Mouse (Mus musculus) CH12F3 (cell line): ENCODE data around the gene Slc20a1.

Experiments
- in situ Hi-C: fragments of 300-500 bp; cut with MboI; formaldehyde crosslinking; loops from 2 replicates; pipeline ENCODE4 v1.14.3; 2020; ENCODE audit warnings: low sequenced_read_pairs

The Slc20a1 gene

GRCm38 (mm10) chr2:129247707-129248121 lies 49.1 kb downstream of the Slc20a1 start:
- in situ Hi-C loops = no loop called here

GRCm38 (mm10) chr2:129249321-129249720 lies 50.8 kb downstream of the Slc20a1 start:
- in situ Hi-C loops = no loop called here

- in situ Hi-C loops = loop anchor here (10.0 kb wide), 1 partner anchor 78 kb away; no protein-coding TSS in a partner anchor
These were observed 54.5 kb downstream of the Slc20a1 start for GRCm38 (mm10) chr2:129252836-129253630.

- in situ Hi-C loops = loop anchor here (10.0 kb wide), 1 partner anchor 79 kb away; no protein-coding TSS in a partner anchor
These were observed 55.0 kb downstream of the Slc20a1 start for GRCm38 (mm10) chr2:129253631-129253970.

- in situ Hi-C loops = loop anchor here (10.0 kb wide), 1 partner anchor 79 kb away; no protein-coding TSS in a partner anchor
These were observed 55.5 kb downstream of the Slc20a1 start for GRCm38 (mm10) chr2:129254076-129254475.

- in situ Hi-C loops = loop anchor here (10.0 kb wide), 1 partner anchor 81 kb away; no protein-coding TSS in a partner anchor
These were observed 57.4 kb downstream of the Slc20a1 start for GRCm38 (mm10) chr2:129256006-129256405.

GRCm38 (mm10) chr2:129258056-129258455 lies 59.5 kb downstream of the Slc20a1 start:
- in situ Hi-C loops = loop anchor here (10.0 kb wide), 1 partner anchor 83 kb away; no protein-coding TSS in a partner anchor

GRCm38 (mm10) chr2:129258475-129259211 lies 60.1 kb downstream of the Slc20a1 start:
- in situ Hi-C loops = loop anchor here (10.0 kb wide), 1 partner anchor 84 kb away; no protein-coding TSS in a partner anchor

- in situ Hi-C loops = no loop called here
These were observed 62.1 kb downstream of the Slc20a1 start for GRCm38 (mm10) chr2:129260646-129261045.
